Mouse (Mus musculus): Measurements from ENCODE around the gene Os9.
"Not testable (repeated sequence)": the region's sequence is repeated elsewhere in the genome, so short reads cannot be mapped to it uniquely, and the experiment has no call there.

Gene Os9

GRCm38 (mm10) chr10:127121066-127121477 lies at the start of gene Os9:
TSS of gene Os9 (minus strand) at chr10:127121131.
- peak; percentile 94 to 95 for DNase-seq (ENCODE audit: low spot score in 2 of 2)

GRCm38 (mm10) chr10:127170002-127170401 lies 49.1 kb upstream of the Os9 start:
- DNase-seq (ENCODE audit: low spot score in 2 of 2), result peak in 1 of 2 experiments; percentile 59

- no peak for DNase-seq (ENCODE audit: low spot score in 2 of 2)
Observed at GRCm38 (mm10) chr10:127167614-127168192, 46.8 kb upstream of the Os9 start.

GRCm38 (mm10) chr10:127166771-127167613 lies 46.1 kb upstream of the Os9 start:
- no peak for DNase-seq (ENCODE audit: low spot score in 2 of 2)

- no peak for DNase-seq (ENCODE audit: low spot score in 2 of 2)
Observed at GRCm38 (mm10) chr10:127166404-127166715, 45.4 kb upstream of the Os9 start.

GRCm38 (mm10) chr10:127165654-127166403 lies 44.9 kb upstream of the Os9 start:
- DNase-seq (ENCODE audit: low spot score in 2 of 2), result peak in 1 of 2 experiments; percentile 31

- DNase-seq (ENCODE audit: low spot score in 2 of 2), result no peak
Observed at GRCm38 (mm10) chr10:127165354-127165653, 44.4 kb upstream of the Os9 start.

- DNase-seq (ENCODE audit: low spot score in 2 of 2), result peak in 1 of 2 experiments; percentile 62
Observed at GRCm38 (mm10) chr10:127164631-127165353, 43.9 kb upstream of the Os9 start, which contains the start of gene B4galnt1. TSS of gene B4galnt1 (plus strand) at chr10:127165225.

- no peak for DNase-seq (ENCODE audit: low spot score in 2 of 2)
Observed at GRCm38 (mm10) chr10:127164190-127164589, 43.3 kb upstream of the Os9 start.

GRCm38 (mm10) chr10:127162771-127163261 lies 41.9 kb upstream of the Os9 start:
- DNase-seq (ENCODE audit: low spot score in 2 of 2), result not testable (repeated sequence)

- no peak for DNase-seq (ENCODE audit: low spot score in 2 of 2)
Observed at GRCm38 (mm10) chr10:127160728-127161127, 39.8 kb upstream of the Os9 start.

GRCm38 (mm10) chr10:127160081-127160480 lies 39.1 kb upstream of the Os9 start:
- no peak for DNase-seq (ENCODE audit: low spot score in 2 of 2)

GRCm38 (mm10) chr10:127158471-127158870 lies 37.5 kb upstream of the Os9 start:
- DNase-seq (ENCODE audit: low spot score in 2 of 2), result no peak

GRCm38 (mm10) chr10:127156511-127156910 lies 35.6 kb upstream of the Os9 start:
- no peak for DNase-seq (ENCODE audit: low spot score in 2 of 2)

- no peak for DNase-seq (ENCODE audit: low spot score in 2 of 2)
Observed at GRCm38 (mm10) chr10:127156089-127156488, 35.2 kb upstream of the Os9 start.

- DNase-seq (ENCODE audit: low spot score in 2 of 2), result no peak
Observed at GRCm38 (mm10) chr10:127154652-127155051, 33.7 kb upstream of the Os9 start.

GRCm38 (mm10) chr10:127154241-127154640 lies 33.3 kb upstream of the Os9 start:
- no peak for DNase-seq (ENCODE audit: low spot score in 2 of 2)

- no peak for DNase-seq (ENCODE audit: low spot score in 2 of 2)
Observed at GRCm38 (mm10) chr10:127153323-127153722, 32.4 kb upstream of the Os9 start.

- not testable (repeated sequence) for DNase-seq (ENCODE audit: low spot score in 2 of 2)
Observed at GRCm38 (mm10) chr10:127152556-127152955, 31.6 kb upstream of the Os9 start.

- not testable (repeated sequence) for DNase-seq (ENCODE audit: low spot score in 2 of 2)
Observed at GRCm38 (mm10) chr10:127151233-127151632, 30.3 kb upstream of the Os9 start.

GRCm38 (mm10) chr10:127150471-127150872 lies 29.5 kb upstream of the Os9 start:
- no peak for DNase-seq (ENCODE audit: low spot score in 2 of 2)

GRCm38 (mm10) chr10:127147135-127147534 lies 26.2 kb upstream of the Os9 start:
- no peak for DNase-seq (ENCODE audit: low spot score in 2 of 2)
